Mouse (Mus musculus): ENCODE measurements around the gene Olfr59. TPM values are rescaled to one million over a fixed set of nuclear protein-coding genes. Genes with fewer than 3 reads are reported as not detected.

Gene Olfr59
- total and polyA plus RNA-seq, 3 experiments: not detected

DNA sequence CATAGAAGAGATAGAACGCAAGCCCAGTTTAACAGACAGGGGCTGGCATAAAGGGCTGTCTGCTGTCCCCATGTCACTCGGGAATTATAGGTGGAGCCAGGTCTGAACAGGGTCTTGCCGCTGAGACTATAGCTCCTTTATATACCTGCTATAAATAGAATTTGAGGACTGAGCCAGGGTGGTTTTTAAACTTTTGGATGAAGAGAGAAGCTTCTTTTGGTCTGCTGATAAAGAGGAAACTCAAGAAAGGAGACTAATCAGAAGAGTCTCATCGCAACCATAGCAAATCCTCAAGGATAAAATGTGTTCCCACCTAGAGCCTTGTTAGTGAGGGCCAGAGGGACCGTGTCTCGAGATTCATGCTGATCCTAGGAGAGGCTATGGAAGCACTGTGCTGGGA, 54.4 kb downstream of the Olfr59 start, which contains the start of gene Olfr410:
Olfr410 (minus strand) TSS at position 101 of the 400 bp plus-strand sequence.
- TF ChIP-seq POLR2A (IDR thresholded peaks at IDR 0.05; ENCODE audit: insufficient read depth, low read depth, low read length) (no peak), CTCF (IDR thresholded peaks at IDR 0.05) (no peak), EP300 (IDR thresholded peaks at IDR 0.05; ENCODE audit: insufficient read depth, low read depth, low read length) (no peak)
- Histone ChIP-seq H3K4me3 (no peak within 1 kb of the TSS), H3K36me3 (ENCODE audit: control insufficient read depth, insufficient read depth, low read length) (no peaks in the 10 kb centered on the region), H3K79me2 (replicated peaks; ENCODE audit: control insufficient read depth, insufficient read depth, low read length) (no peaks in the 10 kb centered on the region), H3K27ac (no peak within 1 kb of the TSS), H3K9ac (ENCODE audit: low read depth, low read length) (no peak within 1 kb of the TSS), H3K4me1 (ENCODE audit: control insufficient read depth, insufficient read depth, low read length) (no peaks in the 10 kb centered on the region), H3K27me3 (ENCODE audit: control insufficient read depth, insufficient read depth, low read length) (no peaks in the 10 kb centered on the region)
- no peak for DNase-seq
- 67% methylated on average over 6 of the region's 6 CpGs for WGBS
- intact Hi-C loops (cut with DNase I): no loop called here

Other genes starting within 250 kb of the Olfr59 start
- not detected for gene Olfr139, start 227.2 kb upstream of the Olfr59 start, total RNA-seq (2021)
- not detected in 2 replicates for gene Olfr139, start 227.2 kb upstream of the Olfr59 start, polyA plus RNA-seq (2012; rRNA removed)
- gene Olfr399, start 227.1 kb upstream of the Olfr59 start, total RNA-seq (2021): not detected
- gene Olfr399, start 227.1 kb upstream of the Olfr59 start, polyA plus RNA-seq (2012; rRNA removed): not detected in 2 replicates
- not detected for gene Zfp616, start 213.8 kb upstream of the Olfr59 start, total RNA-seq (2021)
- gene Zfp616, start 213.8 kb upstream of the Olfr59 start, polyA plus RNA-seq (2012; rRNA removed): not detected in 2 replicates
- not detected for gene Olfr401, start 170.0 kb upstream of the Olfr59 start, total RNA-seq (2021)
- not detected in 2 replicates for gene Olfr401, start 170.0 kb upstream of the Olfr59 start, polyA plus RNA-seq (2012; rRNA removed)
- not detected for gene Olfr402, start 130.2 kb upstream of the Olfr59 start, total RNA-seq (2021)
- not detected in 2 replicates for gene Olfr402, start 130.2 kb upstream of the Olfr59 start, polyA plus RNA-seq (2012; rRNA removed)
- gene Olfr403, start 97.5 kb upstream of the Olfr59 start, total RNA-seq (2021): not detected
- gene Olfr403, start 97.5 kb upstream of the Olfr59 start, polyA plus RNA-seq (2012; rRNA removed): not detected in 2 replicates
- gene Olfr43, start 72.4 kb upstream of the Olfr59 start, total RNA-seq (2021): not detected
- not detected in 2 replicates for gene Olfr43, start 72.4 kb upstream of the Olfr59 start, polyA plus RNA-seq (2012; rRNA removed)
- gene Olfr406, start 23.9 kb upstream of the Olfr59 start, total RNA-seq (2021): not detected
- gene Olfr406, start 23.9 kb upstream of the Olfr59 start, polyA plus RNA-seq (2012; rRNA removed): not detected in 2 replicates
- gene Olfr410, start 54.3 kb downstream of the Olfr59 start, total RNA-seq (2021): not detected
- not detected in 2 replicates for gene Olfr410, start 54.3 kb downstream of the Olfr59 start, polyA plus RNA-seq (2012; rRNA removed)
- gene Olfr411, start 68.9 kb downstream of the Olfr59 start, total RNA-seq (2021): not detected
- gene Olfr411, start 68.9 kb downstream of the Olfr59 start, polyA plus RNA-seq (2012; rRNA removed): not detected in 2 replicates
- gene Olfr412, start 78.3 kb downstream of the Olfr59 start, total RNA-seq (2021): not detected
- gene Olfr412, start 78.3 kb downstream of the Olfr59 start, polyA plus RNA-seq (2012; rRNA removed): not detected in 2 replicates